Mouse (Mus musculus) erythroblast, embryonic 14.5 days (primary cell): ENCODE data around the gene Gm11032.

ENCODE experiments used
- GATA1 ChIP-seq: IDR thresholded peaks from 2 replicates; pipeline ENCODE4 v1.6.1; 2012; ENCODE audit warnings: low read length, inconsistent platforms, mixed read lengths
- TAL1 ChIP-seq: IDR thresholded peaks from 3 replicates; pipeline ENCODE4 v1.6.1; 2012; ENCODE audit warnings: low read length, inconsistent platforms, mixed read lengths

DNA sequence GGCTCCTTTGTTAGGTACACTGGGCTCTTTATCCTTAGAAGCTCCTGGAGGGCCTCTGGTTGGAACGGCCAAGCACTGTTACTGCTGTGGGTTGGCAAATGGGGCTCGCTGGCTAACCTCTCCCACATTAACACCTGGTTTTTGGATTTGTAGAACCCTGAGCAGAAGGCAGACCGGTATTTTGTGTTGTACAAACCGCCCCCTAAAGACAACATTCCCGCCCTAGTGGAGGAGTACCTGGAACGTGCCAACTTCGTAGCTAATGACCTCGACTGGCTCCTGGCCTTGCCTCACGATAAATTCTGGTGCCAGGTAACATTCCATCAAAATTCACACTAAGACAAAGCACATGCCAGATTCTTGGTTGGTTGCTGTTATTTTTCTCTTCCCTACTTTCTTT, 26.5 kb downstream of the Gm11032 start:
- TF ChIP-seq TAL1: no peak
- no peak for TF ChIP-seq GATA1
